In genomic region chr2:129606269-129606668, GRCm38 (mm10) we compare ENCODE assay signal across 13 mouse cellular contexts. TPM values are rescaled to one million over a fixed set of nuclear protein-coding genes. Genes with fewer than 3 reads are reported as not detected.
DNase-seq lines count a peak whose midpoint lies in the region; ATAC-seq lines count a peak whose summit lies in the region.
"Had no signal": no experiment of that assay in that cellular context is flagged by ENCODE, and none has a peak within 500 bp of the region (broad histone marks: within the 10 kb centered on the region; RNA-seq: fewer than 3 reads in every experiment).

No protein-coding gene starts in this region.

- no peak overlapping the region for H3K4me2 ChIP-seq in limb, embryonic 11.5 days (ENCODE audit: low read depth, severe bottlenecking)
- peak overlapping the region; percentile 6; the same call in 1 of the 2 replicates for H3K4me2 ChIP-seq in forebrain, embryonic 14.5 days (ENCODE audit: low read length)
- H3K4me2 ChIP-seq: limb, embryonic 15.5 days; midbrain, embryonic 15.5 days; neural tube, embryonic 13.5 days had no signal

- H3K4me3 ChIP-seq in limb, embryonic 11.5 days (ENCODE audit: low read depth, low read length), result no peak overlapping the region
- no peak overlapping the region for H3K4me3 ChIP-seq in limb, embryonic 10.5 days
- no peak overlapping the region for H3K4me3 ChIP-seq in forebrain, embryonic 14.5 days (ENCODE audit: low read depth, low read length)
- H3K4me3 ChIP-seq: hindbrain, embryonic 10.5 days; limb, embryonic 15.5 days; midbrain, embryonic 15.5 days; neural tube, embryonic 13.5 days had no signal

- no peak overlapping the region for H3K27ac ChIP-seq in limb, embryonic 11.5 days (replicated peaks; ENCODE audit: low read depth, low read length)
- H3K27ac ChIP-seq in limb, embryonic 10.5 days, result no peak overlapping the region
- H3K27ac ChIP-seq in forebrain, embryonic 14.5 days (ENCODE audit: low read depth, low read length), result no peak overlapping the region
- H3K27ac ChIP-seq: hindbrain, embryonic 10.5 days; limb, embryonic 15.5 days; midbrain, embryonic 15.5 days; neural tube, embryonic 13.5 days had no signal

- no peaks in the 10 kb centered on the region for H3K36me3 ChIP-seq in limb, embryonic 11.5 days (ENCODE audit: control insufficient read depth, insufficient read depth, low read length)
- H3K36me3 ChIP-seq in limb, embryonic 10.5 days, result peaks cover 8% of the 10 kb centered on the region; the same call in 1 of the 2 replicates
- H3K36me3 ChIP-seq in forebrain, embryonic 14.5 days (ENCODE audit: control insufficient read depth, insufficient read depth, low read length), result peaks cover 14% of the 10 kb centered on the region

- peaks cover 2% of the 10 kb centered on the region; the same call in 1 of the 2 replicates for H3K4me1 ChIP-seq in limb, embryonic 11.5 days (ENCODE audit: control insufficient read depth, insufficient read depth, low read length)
- peaks cover 17% of the 10 kb centered on the region for H3K4me1 ChIP-seq in limb, embryonic 10.5 days
- H3K4me1 ChIP-seq in forebrain, embryonic 14.5 days (ENCODE audit: control insufficient read depth, insufficient read depth, low read length), result peaks cover 13% of the 10 kb centered on the region

- H3K27me3 ChIP-seq in limb, embryonic 11.5 days (ENCODE audit: control insufficient read depth, insufficient read depth, low read length), result no peaks in the 10 kb centered on the region
- no peaks in the 10 kb centered on the region for H3K27me3 ChIP-seq in limb, embryonic 10.5 days (ENCODE audit: low read depth, poor library complexity, severe bottlenecking)
- no peaks in the 10 kb centered on the region for H3K27me3 ChIP-seq in forebrain, embryonic 14.5 days (replicated peaks; ENCODE audit: control insufficient read depth, insufficient read depth, low read length)
- H3K27me3 ChIP-seq: limb, embryonic 15.5 days; midbrain, embryonic 15.5 days; neural tube, embryonic 13.5 days had no signal

- peak; percentile 38; the same call in 1 of the 2 replicates for ATAC-seq in frontal cortex, adult (ENCODE audit: low TSS enrichment)
- no peak for ATAC-seq in limb, embryonic 11.5 days (ENCODE audit: insufficient number of reproducible peaks, low FRiP score, low TSS enrichment, low read depth)
- peak; percentile 67 for ATAC-seq in forebrain, embryonic 14.5 days

- no peak for DNase-seq in frontal cortex, postnatal 14 days (ENCODE audit: low spot score in 2 of 2)
- DNase-seq in limb, embryonic 11.5 days (ENCODE audit: low spot score), result peak; percentile 29
- no peak for DNase-seq in limb, embryonic 10.5 days (ENCODE audit: low spot score)
- peak; percentile 72 for DNase-seq in forebrain, embryonic 14.5 days (ENCODE audit: low spot score)
- DNase-seq in right cerebral cortex, postnatal 10 days (ENCODE audit: low spot score in 2 of 2), result peak; percentile 54 to 64
- no peak for DNase-seq in MN1 (ENCODE audit: low spot score)
- no peak for DNase-seq in gastrocnemius, postnatal 4 days (ENCODE audit: low spot score in 2 of 2)
- DNase-seq: kidney, adult 2 months had no signal

- H3K9me3 ChIP-seq in limb, embryonic 11.5 days (ENCODE audit: control insufficient read depth, low read length), result no peaks in the 10 kb centered on the region
- no peaks in the 10 kb centered on the region for H3K9me3 ChIP-seq in limb, embryonic 10.5 days (replicated peaks)
- H3K9me3 ChIP-seq in forebrain, embryonic 14.5 days (replicated peaks; ENCODE audit: control insufficient read depth, low read length), result no peaks in the 10 kb centered on the region
- H3K9me3 ChIP-seq: hindbrain, embryonic 10.5 days; limb, embryonic 15.5 days; midbrain, embryonic 15.5 days; neural tube, embryonic 13.5 days had no signal

- WGBS in limb, embryonic 11.5 days, result 32% methylated on average over 8 of the region's 8 CpGs
- 34% methylated on average over 8 of the region's 8 CpGs for WGBS in limb, embryonic 10.5 days
- WGBS in forebrain, embryonic 14.5 days, result 6% methylated on average over 8 of the region's 8 CpGs

- H3K9ac ChIP-seq in limb, embryonic 11.5 days (ENCODE audit: low read length), result no peak overlapping the region
- H3K9ac ChIP-seq in forebrain, embryonic 14.5 days (ENCODE audit: low read length), result no peak overlapping the region
- H3K9ac ChIP-seq: limb, embryonic 15.5 days; midbrain, embryonic 15.5 days; neural tube, embryonic 13.5 days had no signal

RNA-seq across cellular contexts. Expression of gene Sirpa, which starts 13.6 kb away (rescaled TPM):
- 15.2 and 16.0 TPM in 2 replicates for polyA plus RNA-seq in limb, embryonic 11.5 days (2014; fragmentation: Nextera tagmentation; extraction: Ambion mirVana)
- polyA plus RNA-seq in limb, embryonic 10.5 days (2016; fragmentation: Nextera tagmentation; extraction: Ambion mirVana), result 10.6 and 11.5 TPM in 2 replicates
- 24.8 and 31.0 TPM in 2 replicates for polyA plus RNA-seq in forebrain, embryonic 14.5 days (2014; fragmentation: Nextera tagmentation; extraction: Ambion mirVana)
- 10 to 100 TPM; 43.1 to 46.2 TPM for total RNA-seq in gastrocnemius, postnatal 4 days (2021)

Comparison
In these comparisons a context has a peak if more than half of its experiments do, and no peak if none do; other contexts are left out.
1. DNase-seq: peak in limb, embryonic 11.5 days (single experiment), forebrain, embryonic 14.5 days (single experiment) and right cerebral cortex, postnatal 10 days (2 of 2); none in frontal cortex, postnatal 14 days (0 of 2), limb, embryonic 10.5 days (single experiment), MN1 (single experiment) and gastrocnemius, postnatal 4 days (0 of 2).